Mouse (Mus musculus): ENCODE measurements around the gene Abl1.

GRCm38 (mm10) chr2:31761585-31761984, 73.4 kb downstream of the Abl1 start:
- TF ChIP-seq MAX (IDR thresholded peaks at IDR 0.05; ENCODE audit: low read depth) (no peak), USF1 (IDR thresholded peaks at IDR 0.05; ENCODE audit: low read depth) (no peak), SRF (IDR thresholded peaks at IDR 0.05; ENCODE audit: control insufficient read depth, insufficient read length, low read depth) (no peak), POLR2A (IDR thresholded peaks at IDR 0.05; ENCODE audit: insufficient read length, low read depth) (no peak), POLR2AphosphoS2 (IDR thresholded peaks at IDR 0.05; ENCODE audit: insufficient read length, low read depth) (no peak), TCF3 (IDR thresholded peaks at IDR 0.05; ENCODE audit: insufficient read length, low read depth) (no peak), MYOD1 (IDR thresholded peaks at IDR 0.05; ENCODE audit: control insufficient read depth in 1 of 3, insufficient read length in 2 of 3, low read depth in 2 of 3) (no peak)
